Mouse (Mus musculus): ENCODE measurements at regions not wholly inside any gene's neighbourhood (a gene's known extent, or its start where the extent isn't known, plus 50 kb on each side); places are given as distances from the start of the nearest gene placed in this dataset.

GRCm38 (mm10) chr8:34756916-34757315, 645.4 kb upstream of the Gm10131 start:
- no peak for DNase-seq (ENCODE audit: low spot score)

- no peak for DNase-seq (ENCODE audit: low spot score)
These were observed 644.6 kb upstream of the Gm10131 start for GRCm38 (mm10) chr8:34756171-34756570.

DNA sequence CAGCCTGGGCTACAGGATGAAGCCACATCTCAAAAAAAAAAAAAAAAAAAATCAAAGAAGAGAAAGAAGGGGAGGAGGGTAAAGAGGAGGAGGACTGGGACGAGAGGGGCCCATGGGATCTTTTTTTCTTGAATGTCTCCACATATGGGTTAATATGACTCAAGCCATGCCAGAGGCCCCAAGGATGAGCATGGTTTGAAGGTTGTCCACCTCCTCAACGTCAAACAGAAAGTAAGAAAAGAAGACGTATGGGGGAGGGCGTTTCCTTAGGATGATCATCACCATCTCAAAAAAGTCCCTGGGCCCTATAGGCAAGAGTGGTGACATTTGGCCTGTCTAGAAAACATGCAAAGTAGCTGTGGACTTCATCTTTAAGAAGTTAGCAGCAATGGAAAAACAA, 643.9 kb upstream of the Gm10131 start:
- no peak for DNase-seq (ENCODE audit: low spot score)

- DNase-seq (ENCODE audit: low spot score) = no peak
These were observed 641.5 kb upstream of the Gm10131 start for GRCm38 (mm10) chr8:34753046-34753445.

GRCm38 (mm10) chr8:34748521-34748920, 637.0 kb upstream of the Gm10131 start:
- no peak for DNase-seq (ENCODE audit: low spot score)

- no peak for DNase-seq (ENCODE audit: low spot score)
These were observed 634.2 kb upstream of the Gm10131 start for GRCm38 (mm10) chr8:34745706-34746105.

- no peak for DNase-seq (ENCODE audit: low spot score)
These were observed 633.1 kb upstream of the Gm10131 start for GRCm38 (mm10) chr8:34744682-34745081.

DNA sequence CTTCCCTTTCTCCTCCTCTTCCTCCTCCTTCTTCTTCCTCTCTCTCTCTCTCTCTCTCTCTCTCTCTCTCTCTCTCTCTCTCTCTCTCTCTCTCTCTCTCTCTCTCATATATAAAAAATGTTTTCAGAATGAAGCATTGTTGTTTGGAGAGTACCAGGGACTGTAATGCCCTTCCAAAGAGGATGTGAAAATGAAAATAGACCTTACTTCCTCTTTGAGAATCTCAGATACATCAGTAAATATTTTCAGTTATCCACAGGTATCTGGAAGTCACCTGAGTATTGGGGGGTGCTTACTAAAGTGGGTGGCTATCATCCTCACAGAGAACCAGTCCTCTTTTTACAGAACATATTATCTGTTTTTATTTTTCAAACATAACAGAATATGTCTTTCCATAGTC, 632.6 kb upstream of the Gm10131 start:
- no peak for DNase-seq (ENCODE audit: low spot score)

DNA sequence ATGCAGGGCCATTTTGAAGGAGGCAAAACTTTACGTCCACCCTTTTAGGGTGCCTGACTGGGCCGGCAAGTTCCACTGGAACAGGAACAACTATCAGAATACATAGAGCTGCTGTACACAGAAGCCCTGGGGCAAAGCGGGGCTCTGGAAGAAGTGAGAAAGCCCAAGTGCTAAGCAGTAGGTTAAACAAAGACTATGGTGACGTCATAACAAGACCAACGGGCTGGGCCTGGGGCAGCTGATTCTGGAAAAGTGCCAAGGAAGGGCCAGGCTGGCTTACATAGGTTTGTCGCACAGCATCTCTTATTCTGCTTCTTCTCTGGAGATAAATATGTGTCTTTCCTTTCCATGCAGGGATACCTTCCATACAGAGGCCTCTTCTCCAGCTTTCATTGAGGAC, 631.6 kb upstream of the Gm10131 start:
- no peak for DNase-seq (ENCODE audit: low spot score)

DNA sequence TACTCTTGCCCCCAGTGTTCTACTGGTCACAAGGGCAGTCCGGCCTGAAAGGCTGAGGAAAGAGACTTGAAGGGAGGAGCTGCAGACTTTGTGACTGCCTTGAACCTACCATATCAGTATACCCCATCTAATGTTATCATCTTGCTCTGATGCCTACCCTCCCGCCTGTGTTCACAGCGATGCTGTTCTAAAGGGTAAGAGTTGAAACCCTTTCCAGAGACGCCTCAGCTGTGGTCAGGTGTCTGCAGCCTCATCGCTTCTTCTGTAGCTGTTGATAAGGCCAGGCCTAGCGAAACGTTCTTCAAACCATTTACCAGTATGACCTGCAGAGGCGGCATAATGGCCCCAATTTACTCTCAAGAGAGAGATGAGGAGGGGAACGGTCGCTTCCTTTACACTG, 629.3 kb upstream of the Gm10131 start:
- DNase-seq (ENCODE audit: low spot score) = no peak

DNA sequence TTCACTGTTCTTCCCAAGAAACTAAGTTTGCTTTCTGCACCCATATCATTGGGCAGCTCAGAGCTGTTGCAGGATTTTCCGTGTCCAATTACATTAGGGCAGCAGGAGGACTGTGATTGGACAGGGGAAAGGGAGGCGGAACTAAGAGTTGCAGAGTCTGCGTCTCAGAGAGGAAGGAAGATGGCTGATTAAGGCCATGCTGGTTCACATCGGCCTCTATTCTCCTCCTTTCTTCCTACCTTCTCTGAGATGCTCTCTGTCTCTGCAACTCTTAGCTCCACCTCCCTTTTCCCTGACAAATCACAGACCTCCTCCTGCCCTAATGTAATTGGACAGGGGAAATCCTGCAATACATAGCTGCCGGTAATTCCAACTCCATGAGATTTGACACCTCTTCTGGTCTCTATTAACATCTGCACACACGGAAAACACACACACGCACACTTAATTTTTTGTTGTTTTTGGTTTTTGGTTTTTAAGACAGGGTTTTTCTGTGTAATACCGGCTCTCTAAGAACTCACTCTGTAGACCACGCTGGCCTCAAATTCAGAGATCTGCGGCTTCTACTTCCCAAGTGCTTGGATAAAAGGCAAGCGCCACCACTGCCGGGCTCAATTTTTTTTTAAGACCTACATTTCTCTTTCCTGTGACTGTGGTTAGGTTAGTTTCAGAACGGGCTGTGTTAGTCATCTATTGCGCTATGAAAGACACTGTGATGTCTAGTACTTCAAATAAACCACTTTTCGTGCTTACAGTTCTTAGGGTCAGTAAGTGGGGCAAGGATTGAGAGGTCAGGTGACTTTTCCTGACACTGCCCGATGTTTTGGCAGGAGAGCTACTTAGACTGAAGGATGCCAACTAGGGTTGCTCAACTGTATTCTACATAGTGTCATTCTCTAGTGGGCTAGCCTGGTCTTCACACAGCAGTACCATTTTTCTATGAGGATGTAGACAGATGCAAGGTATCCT, 628.6 kb upstream of the Gm10131 start:
- no peak for DNase-seq (ENCODE audit: low spot score)

- no peak for DNase-seq (ENCODE audit: low spot score)
These were observed 624.7 kb upstream of the Gm10131 start for GRCm38 (mm10) chr8:34736214-34736613.

DNA sequence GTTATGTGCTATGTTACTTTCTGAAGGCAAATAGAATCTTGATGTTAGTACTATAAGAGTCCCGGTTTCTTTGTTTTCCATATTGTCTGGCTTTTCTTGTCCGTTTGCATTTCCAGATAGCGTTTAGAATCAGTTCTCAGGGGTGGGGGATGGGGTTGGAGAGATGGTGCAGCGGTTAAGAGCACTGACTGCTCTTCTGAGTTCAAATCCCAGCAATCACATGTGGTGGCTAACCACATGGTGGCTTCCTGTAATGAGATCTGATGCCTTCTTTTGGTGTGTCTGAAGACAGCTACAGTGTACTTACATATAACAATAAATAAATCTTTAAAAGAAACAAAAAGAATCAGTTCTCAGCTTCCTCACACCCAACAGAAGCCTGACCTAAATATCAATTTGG, 623.5 kb upstream of the Gm10131 start:
- DNase-seq (ENCODE audit: low spot score) = no peak

- no peak for DNase-seq (ENCODE audit: low spot score)
These were observed 621.3 kb upstream of the Gm10131 start for GRCm38 (mm10) chr8:34732808-34733207.

- DNase-seq (ENCODE audit: low spot score) = no peak
These were observed 620.8 kb upstream of the Gm10131 start for GRCm38 (mm10) chr8:34732362-34732761.

DNA sequence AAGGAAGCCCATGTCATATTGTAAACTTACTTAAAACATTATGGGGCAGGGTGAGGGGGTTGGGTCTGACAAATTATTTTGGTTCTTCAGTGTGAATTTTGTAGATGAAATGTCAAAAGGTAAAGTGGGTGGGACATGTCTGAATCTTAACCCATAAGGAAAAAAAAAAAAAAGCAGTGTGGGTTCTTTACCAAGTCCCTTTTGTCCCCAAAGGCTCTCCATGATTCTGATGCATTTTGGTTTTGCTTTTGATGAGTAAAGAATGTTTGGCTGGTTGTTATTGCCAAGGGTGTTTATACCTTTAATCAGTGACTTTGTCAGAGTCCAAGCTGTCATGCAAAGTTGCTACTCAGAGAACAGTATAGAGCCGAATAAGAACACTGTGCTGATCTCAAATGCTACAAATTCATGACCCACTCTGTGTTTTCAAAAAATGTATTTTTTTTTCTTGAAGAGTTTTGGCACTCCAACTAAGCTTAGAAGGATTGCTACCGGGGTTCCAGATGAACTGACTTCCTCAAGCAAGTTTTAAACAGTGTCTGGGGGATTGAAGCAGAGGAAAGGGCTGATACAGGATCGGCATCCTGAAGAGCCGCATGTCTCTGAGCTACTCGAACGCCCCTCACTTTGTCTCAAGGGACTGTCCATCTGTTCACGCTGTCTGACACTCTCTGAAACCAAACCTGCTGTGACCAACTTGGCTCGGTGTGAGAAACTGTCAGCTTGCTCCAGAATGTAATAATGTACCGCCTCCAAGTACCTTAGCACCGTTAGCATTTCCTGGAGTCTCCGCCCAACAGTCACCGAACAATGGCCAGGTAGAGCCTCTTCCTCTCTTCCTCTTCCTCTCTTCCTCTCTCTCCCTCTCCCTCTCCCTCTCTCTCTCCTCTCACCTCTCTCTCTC, 619.8 kb upstream of the Gm10131 start:
- DNase-seq (ENCODE audit: low spot score) = no peak

DNA sequence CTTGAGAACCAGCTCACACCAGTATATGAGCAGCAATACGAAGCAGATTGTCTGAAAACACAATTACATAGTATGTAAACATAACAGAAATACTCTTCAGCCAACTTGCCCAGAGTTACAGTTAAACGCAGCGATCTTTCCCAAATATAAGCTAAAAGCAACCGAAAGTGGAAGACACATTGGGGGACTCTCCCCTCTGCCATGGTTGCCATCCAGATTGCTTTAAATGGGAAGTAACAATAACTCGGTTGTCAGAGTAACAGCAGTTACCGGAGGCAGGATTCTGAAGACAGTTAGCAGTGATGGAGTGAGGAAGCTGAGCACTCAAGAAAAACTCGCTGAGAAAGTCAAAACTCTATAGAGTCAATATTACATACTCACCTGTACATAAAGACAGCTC, 618.0 kb upstream of the Gm10131 start:
- DNase-seq (ENCODE audit: low spot score) = no peak

DNA sequence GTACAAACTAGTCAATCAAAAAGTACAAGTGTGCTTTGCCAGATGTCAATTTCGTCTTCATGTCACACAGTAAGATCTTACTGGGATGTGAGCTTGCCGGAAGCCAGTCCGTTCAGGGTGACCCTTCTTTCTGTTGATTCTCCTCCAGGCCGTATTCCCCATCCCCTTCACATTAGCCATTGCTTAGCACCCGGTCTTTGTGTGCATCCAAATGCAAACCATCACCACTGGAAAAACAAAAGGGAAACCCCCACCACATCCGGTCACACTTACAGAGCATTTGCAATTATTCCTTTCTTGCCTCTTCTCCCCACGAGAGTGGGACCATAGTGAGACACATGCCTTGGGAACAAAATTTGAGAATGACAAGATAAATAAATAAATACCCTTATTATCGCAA, 616.2 kb upstream of the Gm10131 start:
- no peak for DNase-seq (ENCODE audit: low spot score)

- DNase-seq (ENCODE audit: low spot score) = no peak
These were observed 614.7 kb upstream of the Gm10131 start for GRCm38 (mm10) chr8:34726145-34726767.

- DNase-seq (ENCODE audit: low spot score) = no peak
These were observed 614.0 kb upstream of the Gm10131 start for GRCm38 (mm10) chr8:34725546-34725945.

DNA sequence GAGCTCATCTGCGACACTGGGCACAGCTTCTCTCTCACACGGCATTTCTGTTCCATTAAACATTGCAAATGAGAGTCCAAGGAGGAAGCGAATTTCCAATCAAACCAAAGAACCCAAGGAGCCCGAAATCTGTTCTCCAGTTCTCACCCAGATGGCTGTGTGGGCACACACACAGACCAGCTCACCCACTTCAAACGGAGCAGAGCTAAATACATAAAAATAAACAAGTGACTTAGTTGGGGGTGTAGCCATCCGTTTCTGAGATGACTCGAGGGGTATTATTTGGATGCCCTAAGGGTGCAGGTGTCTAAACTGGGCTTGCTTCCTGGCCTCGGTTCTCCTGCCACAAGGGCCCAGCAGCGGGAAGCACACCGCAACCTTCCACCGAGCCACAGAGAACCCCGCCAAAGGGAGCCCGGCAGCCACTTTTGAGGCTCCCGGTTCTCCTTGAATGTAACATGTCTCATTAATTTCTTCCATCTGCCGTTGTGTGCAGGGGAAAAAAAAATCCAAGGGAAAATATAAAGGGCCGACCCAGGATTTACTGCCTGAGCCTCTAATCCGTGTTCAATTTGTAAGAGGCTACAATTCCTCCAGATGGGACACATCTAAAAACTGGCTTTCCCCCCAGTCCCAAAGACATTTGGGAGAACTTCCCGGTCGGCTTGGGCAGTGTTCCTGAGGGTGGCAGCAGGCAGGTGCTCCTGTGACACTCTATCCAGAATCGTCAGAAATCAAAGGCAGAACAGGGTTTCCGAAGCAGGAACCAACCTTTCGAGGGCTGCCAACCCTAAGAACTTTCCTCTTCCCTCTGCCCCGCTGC, 598.6 kb upstream of the Gm10131 start:
- DNase-seq (ENCODE audit: low spot score) = no peak

GRCm38 (mm10) chr8:34709316-34709715, 597.8 kb upstream of the Gm10131 start:
- no peak for DNase-seq (ENCODE audit: low spot score)

Data from c-Kit-positive CD71-positive TER-119-positive erythroid progenitor cells, embryonic 14.5 days (primary cell).